Mouse (Mus musculus): ENCODE data around the gene Drd5.

Drd5 gene

DNA sequence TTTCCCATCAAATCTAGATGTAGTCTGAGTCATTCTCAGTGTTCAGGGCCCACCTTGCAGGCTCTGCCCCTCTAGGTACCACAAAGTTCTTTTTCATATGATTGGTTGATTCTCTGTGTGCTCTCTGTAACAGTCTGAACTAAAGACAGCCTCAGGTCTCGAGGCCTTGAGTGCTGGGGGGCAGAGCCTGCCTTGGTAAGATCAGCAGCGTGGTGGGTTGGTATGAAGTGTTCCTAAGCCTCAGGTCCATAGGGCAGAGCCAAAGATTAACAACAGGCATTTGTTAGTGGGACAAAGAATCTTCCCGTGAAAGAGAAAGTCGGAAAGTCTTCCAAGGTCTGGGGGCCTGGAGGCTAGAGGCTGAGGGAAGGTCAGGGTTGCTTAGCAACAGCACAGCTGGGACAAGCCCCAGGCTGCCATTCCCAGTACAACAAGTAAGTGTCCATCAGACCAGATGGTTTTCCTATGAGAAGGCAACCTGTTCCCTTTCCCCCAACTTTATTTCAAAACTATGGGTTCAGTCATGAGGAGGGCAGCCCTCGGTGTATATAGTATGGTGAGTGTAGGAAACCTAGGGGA lies 31.3 kb downstream of the Drd5 start:
- DNase-seq (ENCODE audit: low read depth, low spot score) = no peak

DNA sequence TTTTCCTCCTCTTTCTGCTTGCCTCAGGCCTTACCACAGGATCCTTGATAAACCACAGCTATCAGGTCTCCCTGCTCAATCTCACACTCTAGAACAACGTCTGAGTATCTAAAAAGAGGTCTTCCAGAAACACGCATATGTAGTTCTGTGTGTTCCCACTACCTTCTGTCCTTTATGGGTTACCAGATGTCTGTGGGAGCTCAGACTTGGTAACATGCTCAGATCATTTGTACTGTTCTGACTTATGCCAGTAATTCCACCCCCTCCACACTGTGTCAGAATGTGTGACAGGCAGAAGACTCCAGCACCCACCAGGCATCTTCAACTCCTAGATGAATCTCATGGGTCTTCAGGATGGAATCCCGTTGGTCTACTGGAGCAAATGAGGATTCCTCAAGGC lies 37.8 kb downstream of the Drd5 start:
- peak; percentile 81 for DNase-seq (ENCODE audit: low read depth, low spot score)

DNA sequence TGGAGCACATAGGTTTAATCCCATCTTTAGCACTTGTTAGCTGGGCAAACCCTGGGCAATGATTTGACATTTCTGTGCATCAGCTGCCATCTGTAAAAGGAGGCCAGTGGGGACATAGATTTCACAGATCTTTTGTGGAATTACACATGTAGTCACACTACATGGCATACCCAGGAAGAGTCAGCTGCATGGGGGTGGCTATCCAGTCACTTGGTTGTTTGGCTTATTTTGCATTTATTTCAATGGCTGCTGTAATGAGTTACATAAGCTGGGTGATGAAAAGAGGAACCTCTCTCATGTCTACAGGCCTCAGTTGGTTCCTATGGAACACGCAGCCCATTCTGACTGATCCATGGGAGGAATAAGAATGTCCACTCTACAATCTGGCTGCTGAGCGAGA lies 40.5 kb downstream of the Drd5 start:
- DNase-seq (ENCODE audit: low read depth, low spot score) = no peak

DNA sequence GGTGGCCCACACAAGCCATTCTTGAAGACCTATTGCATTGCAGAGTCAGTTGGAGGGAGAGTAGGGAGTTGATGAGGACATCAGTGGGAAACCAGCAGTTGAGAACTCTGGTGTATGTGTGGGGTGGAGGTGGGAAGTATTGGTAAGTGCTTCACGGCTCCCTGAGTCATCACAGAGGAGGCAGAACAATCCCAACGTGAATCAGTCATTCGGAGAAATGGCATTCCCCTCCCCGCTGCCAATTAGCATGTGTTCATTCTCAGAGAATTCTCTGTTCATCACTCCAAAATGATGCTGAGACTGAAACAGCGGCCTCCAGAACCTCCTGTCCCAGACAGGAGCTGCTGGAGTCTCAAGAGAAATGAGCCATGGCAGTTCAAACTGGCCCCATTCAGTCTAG lies 45.2 kb downstream of the Drd5 start:
- DNase-seq (ENCODE audit: low read depth, low spot score) = peak; percentile 65

DNA sequence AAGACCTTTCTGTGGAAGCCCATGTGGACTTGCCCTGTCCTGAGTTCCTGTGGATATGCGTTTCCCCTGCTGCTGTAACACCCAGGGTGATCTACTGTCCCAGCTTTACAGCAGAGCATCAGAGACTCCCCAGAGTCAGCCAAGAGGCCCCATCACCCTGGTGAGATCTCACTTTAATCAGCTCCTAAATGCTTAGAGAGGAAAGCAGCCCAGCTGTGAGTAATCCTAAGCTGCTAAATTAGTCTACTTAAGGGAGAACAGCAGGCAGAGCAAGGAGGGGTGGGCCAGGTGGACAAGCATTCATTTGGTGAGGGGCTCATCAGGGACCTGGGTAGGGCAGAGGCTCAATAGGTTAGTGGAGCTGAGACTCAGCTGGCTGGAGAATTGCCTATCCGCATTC lies 46.4 kb downstream of the Drd5 start:
- no peak for DNase-seq (ENCODE audit: low read depth, low spot score)

DNA sequence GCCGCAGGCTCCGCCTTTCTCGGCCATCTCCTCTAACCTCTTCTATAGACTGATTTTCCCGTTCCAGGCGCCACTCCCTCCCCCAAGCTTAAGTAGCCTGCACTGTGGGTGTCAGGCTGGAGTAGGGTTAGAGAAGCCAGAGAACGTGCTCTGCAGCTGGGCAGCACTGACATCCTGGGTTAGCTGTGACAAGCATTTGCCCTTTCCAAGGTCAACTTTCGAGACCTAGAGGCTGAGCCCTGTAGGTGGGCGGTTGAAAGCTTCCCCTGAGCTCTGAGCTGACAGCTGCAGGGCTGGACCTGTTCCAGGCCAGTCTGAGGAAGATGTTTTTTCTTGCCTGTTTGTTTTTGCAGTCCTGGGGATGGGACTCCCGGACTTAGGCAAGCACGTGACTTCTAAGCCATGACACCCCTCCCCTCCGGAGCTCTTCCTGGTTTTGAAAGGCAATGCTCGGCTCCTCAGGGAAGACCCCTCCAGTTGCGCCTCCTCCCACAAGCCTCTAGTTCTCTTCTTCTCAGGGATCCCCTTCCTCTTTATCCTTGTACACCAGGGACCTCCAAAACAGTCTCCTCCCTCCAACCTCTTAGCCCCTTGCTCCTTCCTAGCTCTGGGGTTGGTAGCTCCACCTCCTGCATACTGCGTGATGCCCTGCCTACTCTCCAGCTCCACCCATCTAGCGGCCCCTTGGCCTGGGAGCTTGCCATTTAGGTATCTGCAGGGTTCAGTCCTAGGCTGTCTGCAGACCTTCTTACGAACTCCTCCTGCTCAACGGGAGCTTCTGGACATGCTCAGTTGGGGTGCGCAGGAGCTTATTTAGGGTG lies 47.7 kb downstream of the Drd5 start:
- no peak for DNase-seq (ENCODE audit: low read depth, low spot score)

GRCm38 (mm10) chr5:38371308-38371707 lies 52.1 kb downstream of the Drd5 start:
- no peak for DNase-seq (ENCODE audit: low read depth, low spot score)

Measured in telencephalon, adult 2 months (tissue).